Mouse (Mus musculus) limb, embryonic 12.5 days (tissue): ENCODE data around the gene Il1r1. TPM values are rescaled to one million over a fixed set of nuclear protein-coding genes. Genes with fewer than 3 reads are reported as not detected.

Experiments used
- ATAC-seq: fragments of 200-750 bp; cut with Nextera tagmentation; 2 replicates; pipeline ENCODE4 v1.8.0; 2017; ENCODE audit warnings: low read depth, moderate TSS enrichment; ENCODE audit not compliant: insufficient number of reproducible peaks, insufficient read depth, low FRiP score, low TSS enrichment
- H3K27ac ChIP-seq: fragments of 300-500 bp; sonication (generic); 2 replicates; pipeline ENCODE4 v1.5.1; 2016; ENCODE audit warnings: mild to moderate bottlenecking, moderate library complexity
- H3K27me3 ChIP-seq: fragments of 300-500 bp; sonication (generic); 2 replicates; pipeline ENCODE4 v1.6.1; 2016; ENCODE audit warnings: mild to moderate bottlenecking, moderate library complexity
- H3K36me3 ChIP-seq: fragments of 300-500 bp; sonication (generic); 2 replicates; pipeline ENCODE4 v1.6.1; 2016; ENCODE audit warnings: mild to moderate bottlenecking, moderate library complexity
- H3K4me1 ChIP-seq: fragments of 300-500 bp; sonication (generic); replicated peaks from 2 replicates; pipeline ENCODE4 v1.6.1; 2016
- H3K4me2 ChIP-seq: fragments of 300-500 bp; sonication (generic); 2 replicates; pipeline ENCODE4 v1.6.1; 2016; ENCODE audit warnings: mild to moderate bottlenecking, moderate library complexity
- H3K4me3 ChIP-seq: fragments of 300-500 bp; sonication (generic); replicated peaks from 2 replicates; pipeline ENCODE4 v1.5.1; 2016; ENCODE audit warnings: mild to moderate bottlenecking
- H3K9ac ChIP-seq: fragments of 300-500 bp; sonication (generic); replicated peaks from 2 replicates; pipeline ENCODE4 v1.6.1; 2016; ENCODE audit warnings: mild to moderate bottlenecking, moderate library complexity
- H3K9me3 ChIP-seq: fragments of 300-500 bp; sonication (generic); 2 replicates; pipeline ENCODE4 v1.6.1; 2016; ENCODE audit warnings: mild to moderate bottlenecking, moderate library complexity
- WGBS: fragments of 180-500 bp; shearing (Covaris S2); methylation state at CpG from one replicate; pipeline ENCODE4 v1.1.7; 2016; 5-methylcytosine and 5-hydroxymethylcytosine counted together
- polyA plus RNA-seq: library from polyadenylated mRNA; unstranded; fragments of >200 nt; fragmentation: Nextera tagmentation; extraction: Ambion mirVana; gene quantifications from 2 replicates; pipeline ENCODE4 v1.2.1, GENCODE M21; 2016

Il1r1 gene
- polyA plus RNA-seq, 1 experiment from 2014 or later = 4.1 TPM

GRCm38 (mm10) chr1:40213337-40214159 lies 11.3 kb upstream of the Il1r1 start:
- no peak overlapping the region for H3K4me2 ChIP-seq
- H3K9ac ChIP-seq = no peak overlapping the region
- no peaks in the 10 kb centered on the region for H3K27me3 ChIP-seq
- no peak for ATAC-seq
- peaks cover 12% of the 10 kb centered on the region for H3K9me3 ChIP-seq
- no peak overlapping the region for H3K27ac ChIP-seq
- H3K4me3 ChIP-seq = no peak overlapping the region
- no peaks in the 10 kb centered on the region for H3K36me3 ChIP-seq
- WGBS = 87% methylated on average over 4 of the region's 4 CpGs
- no peaks in the 10 kb centered on the region for H3K4me1 ChIP-seq

- WGBS = 82% methylated on average over 5 of the region's 5 CpGs
- Histone ChIP-seq H3K9ac (no peak overlapping the region), H3K36me3 (no peaks in the 10 kb centered on the region), H3K4me3 (no peak overlapping the region), H3K4me1 (0 out of 2 replicates have a peak, but pooled peaks cover 4% of the 10 kb centered on the region), H3K9me3 (peaks cover 4% of the 10 kb centered on the region; the same call in 1 of the 2 replicates), H3K4me2 (no peak overlapping the region), H3K27ac (no peak overlapping the region), H3K27me3 (no peaks in the 10 kb centered on the region)
- no peak for ATAC-seq
These were observed 7.4 kb upstream of the Il1r1 start for GRCm38 (mm10) chr1:40217521-40217920.

- H3K27ac ChIP-seq = no peak overlapping the region
- no peak overlapping the region for H3K4me2 ChIP-seq
- WGBS = 81% methylated on average over 3 of the region's 3 CpGs
- H3K36me3 ChIP-seq = no peaks in the 10 kb centered on the region
- H3K27me3 ChIP-seq = no peaks in the 10 kb centered on the region
- H3K4me1 ChIP-seq = 0 out of 2 replicates have a peak, but pooled peaks cover 4% of the 10 kb centered on the region
- ATAC-seq = no peak
- H3K9me3 ChIP-seq = peaks cover 4% of the 10 kb centered on the region; the same call in 1 of the 2 replicates
- H3K9ac ChIP-seq = no peak overlapping the region
- no peak overlapping the region for H3K4me3 ChIP-seq
These were observed 6.3 kb upstream of the Il1r1 start for GRCm38 (mm10) chr1:40218603-40219002.

GRCm38 (mm10) chr1:40220549-40220948 lies 4.3 kb upstream of the Il1r1 start:
- H3K36me3 ChIP-seq = no peaks in the 10 kb centered on the region
- no peak overlapping the region for H3K4me3 ChIP-seq
- 55% methylated on average over 1 of the region's 1 CpGs for WGBS
- no peaks in the 10 kb centered on the region for H3K27me3 ChIP-seq
- H3K4me1 ChIP-seq = peaks cover 16% of the 10 kb centered on the region
- H3K9ac ChIP-seq = no peak overlapping the region
- H3K9me3 ChIP-seq = peaks cover 4% of the 10 kb centered on the region; the same call in 1 of the 2 replicates
- no peak overlapping the region for H3K27ac ChIP-seq
- no peak overlapping the region for H3K4me2 ChIP-seq
- ATAC-seq = no peak

- Histone ChIP-seq H3K27me3 (no peaks in the 10 kb centered on the region), H3K4me2 (no peak overlapping the region), H3K27ac (no peak overlapping the region), H3K4me3 (no peak overlapping the region), H3K4me1 (peaks cover 16% of the 10 kb centered on the region), H3K9ac (no peak overlapping the region), H3K9me3 (no peaks in the 10 kb centered on the region), H3K36me3 (no peaks in the 10 kb centered on the region)
- no peak for ATAC-seq
- 61% methylated on average over 4 of the region's 4 CpGs for WGBS
These were observed 3.0 kb upstream of the Il1r1 start for GRCm38 (mm10) chr1:40221864-40222263.

GRCm38 (mm10) chr1:40222680-40223079 lies 2.2 kb upstream of the Il1r1 start:
- H3K4me2 ChIP-seq = no peak overlapping the region
- H3K36me3 ChIP-seq = no peaks in the 10 kb centered on the region
- H3K9ac ChIP-seq = no peak overlapping the region
- H3K4me1 ChIP-seq = peaks cover 16% of the 10 kb centered on the region
- 73% methylated on average over 8 of the region's 8 CpGs for WGBS
- no peaks in the 10 kb centered on the region for H3K9me3 ChIP-seq
- no peak overlapping the region for H3K27ac ChIP-seq
- no peaks in the 10 kb centered on the region for H3K27me3 ChIP-seq
- ATAC-seq = no peak
- no peak overlapping the region for H3K4me3 ChIP-seq

- H3K27ac ChIP-seq = no peak overlapping the region
- WGBS = 83% methylated on average over 2 of the region's 2 CpGs
- peaks cover 16% of the 10 kb centered on the region for H3K4me1 ChIP-seq
- H3K9me3 ChIP-seq = no peaks in the 10 kb centered on the region
- no peaks in the 10 kb centered on the region for H3K36me3 ChIP-seq
- H3K27me3 ChIP-seq = no peaks in the 10 kb centered on the region
- no peak overlapping the region for H3K9ac ChIP-seq
- H3K4me2 ChIP-seq = no peak overlapping the region
- ATAC-seq = no peak
- no peak overlapping the region for H3K4me3 ChIP-seq
These were observed 1.3 kb upstream of the Il1r1 start for GRCm38 (mm10) chr1:40223591-40223990.

GRCm38 (mm10) chr1:40225580-40225979 lies 700 bp downstream of the Il1r1 start:
- Histone ChIP-seq H3K4me1 (peaks cover 19% of the 10 kb centered on the region), H3K27ac (no peak overlapping the region), H3K4me3 (no peak overlapping the region), H3K27me3 (no peaks in the 10 kb centered on the region), H3K4me2 (no peak overlapping the region), H3K36me3 (no peaks in the 10 kb centered on the region), H3K9ac (no peak overlapping the region), H3K9me3 (no peaks in the 10 kb centered on the region)
- ATAC-seq = no peak
- WGBS = 77% methylated on average over 2 of the region's 2 CpGs

GRCm38 (mm10) chr1:40229033-40229432 lies 4.2 kb downstream of the Il1r1 start:
- Histone ChIP-seq H3K36me3 (no peaks in the 10 kb centered on the region), H3K27me3 (no peaks in the 10 kb centered on the region), H3K4me2 (no peak overlapping the region), H3K9me3 (no peaks in the 10 kb centered on the region), H3K4me1 (peaks cover 29% of the 10 kb centered on the region), H3K4me3 (no peak overlapping the region), H3K27ac (no peak overlapping the region), H3K9ac (no peak overlapping the region)
- no peak for ATAC-seq
- WGBS = 87% methylated on average over 3 of the region's 3 CpGs

GRCm38 (mm10) chr1:40229771-40230280 lies 4.9 kb downstream of the Il1r1 start:
- 94% methylated on average over 3 of the region's 3 CpGs for WGBS
- Histone ChIP-seq H3K4me1 (peaks cover 28% of the 10 kb centered on the region), H3K27me3 (no peaks in the 10 kb centered on the region), H3K36me3 (no peaks in the 10 kb centered on the region), H3K9ac (no peak overlapping the region), H3K4me3 (no peak overlapping the region), H3K4me2 (no peak overlapping the region), H3K9me3 (no peaks in the 10 kb centered on the region), H3K27ac (no peak overlapping the region)
- no peak for ATAC-seq

GRCm38 (mm10) chr1:40230336-40230735 lies 5.5 kb downstream of the Il1r1 start:
- no peak overlapping the region for H3K4me3 ChIP-seq
- H3K27ac ChIP-seq = no peak overlapping the region
- H3K9ac ChIP-seq = no peak overlapping the region
- 88% methylated on average over 7 of the region's 7 CpGs for WGBS
- H3K27me3 ChIP-seq = no peaks in the 10 kb centered on the region
- no peak overlapping the region for H3K4me2 ChIP-seq
- no peaks in the 10 kb centered on the region for H3K9me3 ChIP-seq
- H3K4me1 ChIP-seq = peaks cover 25% of the 10 kb centered on the region
- ATAC-seq = no peak
- no peaks in the 10 kb centered on the region for H3K36me3 ChIP-seq
